Mouse (Mus musculus): Measurements from ENCODE around the gene 1700028P14Rik. TPM values are rescaled to one million over a fixed set of nuclear protein-coding genes. Genes with fewer than 3 reads are reported as not detected.

The 1700028P14Rik gene
- total RNA-seq, 2 experiments from 2014 or later: 1.9 to 2.1 TPM

GRCm38 (mm10) chr19:23631611-23632492 is 20.8 kb downstream of the 1700028P14Rik start:
- no peak for DNase-seq (ENCODE audit: extremely low spot score in 1 of 2, low spot score in 2 of 2)
- intact Hi-C loops (cut with DNase I): no loop called here

GRCm38 (mm10) chr19:23614268-23614667 is 38.3 kb downstream of the 1700028P14Rik start:
- DNase-seq (ENCODE audit: extremely low spot score in 1 of 2, low spot score in 2 of 2): no peak
- intact Hi-C loops (cut with DNase I): no loop called here

- DNase-seq (ENCODE audit: extremely low spot score in 1 of 2, low spot score in 2 of 2): no peak
- intact Hi-C loops (cut with DNase I): no loop called here
Measured at GRCm38 (mm10) chr19:23609724-23610123, 42.9 kb downstream of the 1700028P14Rik start.

GRCm38 (mm10) chr19:23607951-23608350 is 44.7 kb downstream of the 1700028P14Rik start:
- intact Hi-C loops (cut with DNase I): no loop called here

GRCm38 (mm10) chr19:23594950-23595349 is 57.7 kb downstream of the 1700028P14Rik start:
- peak in 1 of 2 experiments; percentile 27 for DNase-seq (ENCODE audit: extremely low spot score in 1 of 2, low spot score in 2 of 2)
- intact Hi-C loops (cut with DNase I): no loop called here

More at GRCm38 (mm10) chr19:23607951-23608350, 44.7 kb downstream of the 1700028P14Rik start:
- DNase-seq (ENCODE audit: extremely low spot score in 1 of 2, low spot score in 2 of 2): no peak

GRCm38 (mm10) chr19:23578606-23579355 is 73.8 kb downstream of the 1700028P14Rik start:
- DNase-seq (ENCODE audit: extremely low spot score in 1 of 2, low spot score in 2 of 2): peak in 1 of 2 experiments; percentile 33
- intact Hi-C loops (cut with DNase I): loop anchor here (5.0 kb wide), 2 partner anchors 179 to 384 kb away; partner anchors contain the start of gene Apba1

GRCm38 (mm10) chr19:23576685-23577084 is 75.9 kb downstream of the 1700028P14Rik start:
- DNase-seq (ENCODE audit: extremely low spot score in 1 of 2, low spot score in 2 of 2): no peak
- intact Hi-C loops (cut with DNase I): loop anchor here (5.0 kb wide), 2 partner anchors 181 to 386 kb away; partner anchors contain the start of gene Apba1

GRCm38 (mm10) chr19:23563693-23564092 is 88.9 kb downstream of the 1700028P14Rik start:
- DNase-seq (ENCODE audit: extremely low spot score in 1 of 2, low spot score in 2 of 2): no peak
- intact Hi-C loops (cut with DNase I): no loop called here

- intact Hi-C loops (cut with DNase I): no loop called here
- DNase-seq (ENCODE audit: extremely low spot score in 1 of 2, low spot score in 2 of 2): no peak
Measured at GRCm38 (mm10) chr19:23562588-23562987, 90.0 kb downstream of the 1700028P14Rik start.

GRCm38 (mm10) chr19:23562061-23562460 is 90.6 kb downstream of the 1700028P14Rik start:
- intact Hi-C loops (cut with DNase I): no loop called here
- no peak for DNase-seq (ENCODE audit: extremely low spot score in 1 of 2, low spot score in 2 of 2)

- intact Hi-C loops (cut with DNase I): no loop called here
Measured at GRCm38 (mm10) chr19:23553450-23553849, 99.2 kb downstream of the 1700028P14Rik start.

GRCm38 (mm10) chr19:23545604-23546003 is 107.0 kb downstream of the 1700028P14Rik start:
- intact Hi-C loops (cut with DNase I): no loop called here
- DNase-seq (ENCODE audit: extremely low spot score in 1 of 2, low spot score in 2 of 2): no peak

More at GRCm38 (mm10) chr19:23553450-23553849, 99.2 kb downstream of the 1700028P14Rik start:
- DNase-seq (ENCODE audit: extremely low spot score in 1 of 2, low spot score in 2 of 2): no peak

- intact Hi-C loops (cut with DNase I): no loop called here
- no peak for DNase-seq (ENCODE audit: extremely low spot score in 1 of 2, low spot score in 2 of 2)
Measured at GRCm38 (mm10) chr19:23543244-23544004, 109.2 kb downstream of the 1700028P14Rik start.

GRCm38 (mm10) chr19:23542759-23543158 is 109.9 kb downstream of the 1700028P14Rik start:
- DNase-seq (ENCODE audit: extremely low spot score in 1 of 2, low spot score in 2 of 2): no peak
- intact Hi-C loops (cut with DNase I): no loop called here

- intact Hi-C loops (cut with DNase I): no loop called here
- no peak for DNase-seq (ENCODE audit: extremely low spot score in 1 of 2, low spot score in 2 of 2)
Measured at GRCm38 (mm10) chr19:23535700-23536099, 116.9 kb downstream of the 1700028P14Rik start.

- DNase-seq (ENCODE audit: extremely low spot score in 1 of 2, low spot score in 2 of 2): peak; percentile 35 to 39
- intact Hi-C loops (cut with DNase I): no loop called here
Measured at GRCm38 (mm10) chr19:23531899-23532298, 120.7 kb downstream of the 1700028P14Rik start.

- peak; percentile 35 to 62 for DNase-seq (ENCODE audit: extremely low spot score in 1 of 2, low spot score in 2 of 2)
- intact Hi-C loops (cut with DNase I): loop anchor here (2.0 to 5.0 kb wide), 2 partner anchors 151 to 226 kb away; no protein-coding TSS in a partner anchor
Measured at GRCm38 (mm10) chr19:23523711-23524110, 128.9 kb downstream of the 1700028P14Rik start.

GRCm38 (mm10) chr19:23521831-23522230 is 130.8 kb downstream of the 1700028P14Rik start:
- no peak for DNase-seq (ENCODE audit: extremely low spot score in 1 of 2, low spot score in 2 of 2)
- intact Hi-C loops (cut with DNase I): loop anchor here (2.0 to 5.0 kb wide), 2 partner anchors 149 to 225 kb away; no protein-coding TSS in a partner anchor

Data from left cerebral cortex, postnatal 10 days (tissue).